Mouse (Mus musculus) cerebellum, postnatal 14 days (tissue): Measurements from ENCODE around the gene Cenph.
"Not testable (repeated sequence)": the region's sequence is repeated elsewhere in the genome, so short reads cannot be mapped to it uniquely, and the experiment has no call there.

Experiments used
- DNase-seq, 2 experiments: peaks; one replicate each; pipeline ENCODE4 v3.0.0; 2021; ENCODE audit warnings: mixed read lengths in 2 of 2

Gene Cenph

DNA sequence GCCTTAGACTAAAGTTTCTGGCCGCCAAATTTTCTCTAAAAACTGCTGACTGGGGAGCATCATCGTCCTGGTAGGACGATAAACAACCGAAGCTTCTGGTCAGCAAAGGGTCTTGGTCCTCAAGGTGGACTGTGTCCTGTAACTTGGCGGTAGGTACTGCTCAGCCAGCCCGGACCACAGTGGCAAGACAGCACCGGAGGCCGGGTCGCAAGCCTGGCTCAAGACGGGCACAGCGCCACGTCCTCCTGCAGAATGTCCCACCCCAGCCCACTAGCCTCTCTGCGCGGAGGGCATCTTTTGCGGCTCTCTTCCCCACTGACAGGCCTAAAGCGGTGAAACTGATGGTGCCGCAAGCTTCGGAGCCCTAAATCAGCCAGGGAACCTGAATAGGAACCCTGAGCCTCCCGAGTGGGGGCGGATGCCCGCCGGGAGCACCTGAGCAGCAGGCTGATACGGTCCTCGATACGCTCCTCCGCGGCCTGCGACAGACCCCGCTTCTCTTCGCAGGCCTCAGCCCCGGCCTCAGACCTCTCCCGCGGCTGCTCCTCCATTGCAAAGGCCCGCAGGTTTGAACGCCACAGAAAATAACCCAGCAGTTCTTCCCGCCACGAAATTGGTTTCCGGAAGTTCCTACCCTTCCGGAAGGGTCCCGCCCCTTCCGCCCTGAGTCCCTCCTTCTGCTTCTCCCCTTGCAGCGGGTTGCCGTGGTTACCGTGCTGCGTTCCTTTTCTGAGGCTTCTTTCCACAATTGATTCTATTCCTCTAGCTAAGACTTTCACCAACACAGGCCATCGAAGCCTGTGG is at the start of gene Cenph:
Gene Cenph (minus strand): TSS at position 648 of the 804 bp plus-strand sequence.
- DNase-seq, result peak; percentile 79 to 81

DNA sequence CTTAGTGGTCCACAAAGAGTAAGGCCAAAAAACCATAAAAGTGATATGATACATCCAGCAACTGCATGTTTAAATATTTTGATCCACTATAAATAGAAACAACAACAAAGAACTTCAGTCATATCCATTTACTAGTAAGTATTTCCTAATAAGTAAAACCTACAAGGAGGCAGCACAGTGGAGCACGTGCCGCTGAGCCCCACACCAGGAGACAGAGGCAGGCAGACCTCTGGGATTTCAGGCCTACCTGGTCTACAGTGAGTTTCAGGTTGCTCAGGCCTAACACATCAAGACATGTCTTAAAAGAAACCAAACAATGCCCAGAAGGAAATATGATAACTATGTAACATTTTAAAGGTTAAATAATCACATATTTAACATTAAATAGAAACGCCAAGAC is 49.2 kb upstream of the Cenph start:
- DNase-seq, result no peak

DNA sequence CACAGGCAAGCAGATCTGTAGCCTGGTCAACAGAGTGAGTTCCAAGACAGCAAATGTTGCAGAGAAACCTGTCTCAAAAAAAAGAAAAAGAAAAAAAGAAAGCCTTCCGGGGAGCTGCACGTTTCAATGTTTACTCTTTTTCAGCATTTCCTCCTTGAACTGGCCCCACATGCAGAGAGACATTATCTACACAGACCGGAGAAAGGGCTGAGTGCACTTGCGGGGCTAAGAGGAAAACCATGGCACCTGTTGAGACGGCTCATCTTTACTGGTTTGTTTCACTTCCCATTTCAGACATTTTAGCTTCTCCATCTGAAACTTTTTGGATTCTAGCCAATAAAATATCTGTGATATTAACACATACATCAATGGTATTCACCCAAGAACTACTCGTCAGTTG is 48.6 kb upstream of the Cenph start:
- no peak for DNase-seq

- DNase-seq, result no peak
These were observed 48.2 kb upstream of the Cenph start for GRCm38 (mm10) chr13:100823863-100824262.

DNA sequence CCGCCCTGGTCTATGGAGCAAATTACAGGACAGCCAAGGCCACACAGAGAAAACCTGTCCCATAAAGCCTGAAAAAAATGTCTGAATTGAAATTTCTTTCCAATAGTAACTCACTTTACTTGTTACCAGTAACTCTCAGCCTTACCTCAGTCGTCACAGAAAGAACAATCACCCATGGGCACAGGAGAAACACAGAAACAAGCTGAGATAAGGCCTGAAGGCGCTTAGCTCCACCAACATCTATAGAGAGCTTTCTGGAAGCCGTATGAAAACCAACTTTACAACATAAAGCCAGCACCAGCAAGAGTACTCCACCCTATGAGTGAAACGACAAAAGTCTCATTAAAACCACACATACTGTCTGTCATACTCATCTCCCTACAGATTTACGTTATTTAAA is 38.8 kb upstream of the Cenph start:
- DNase-seq, result no peak

DNA sequence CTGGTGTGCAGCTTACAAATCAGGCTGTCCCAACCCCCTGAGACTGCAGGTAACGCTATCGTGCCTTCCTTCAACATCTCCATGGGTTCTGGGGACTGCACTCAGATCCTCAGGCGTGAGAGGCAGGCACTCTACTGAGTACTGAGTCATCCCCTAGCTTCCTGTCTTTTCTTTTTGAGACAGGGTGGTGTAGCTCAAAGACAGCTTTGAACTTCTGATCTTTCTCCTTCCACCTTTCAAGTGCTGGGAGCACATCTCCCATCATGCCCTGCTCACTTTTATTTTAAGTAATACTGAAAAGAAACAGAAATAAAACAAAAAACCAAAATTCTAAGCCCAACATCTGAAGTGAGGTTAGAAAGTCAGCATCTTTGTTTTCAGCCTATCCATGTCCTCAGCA is 30.1 kb upstream of the Cenph start:
- no peak for DNase-seq

DNA sequence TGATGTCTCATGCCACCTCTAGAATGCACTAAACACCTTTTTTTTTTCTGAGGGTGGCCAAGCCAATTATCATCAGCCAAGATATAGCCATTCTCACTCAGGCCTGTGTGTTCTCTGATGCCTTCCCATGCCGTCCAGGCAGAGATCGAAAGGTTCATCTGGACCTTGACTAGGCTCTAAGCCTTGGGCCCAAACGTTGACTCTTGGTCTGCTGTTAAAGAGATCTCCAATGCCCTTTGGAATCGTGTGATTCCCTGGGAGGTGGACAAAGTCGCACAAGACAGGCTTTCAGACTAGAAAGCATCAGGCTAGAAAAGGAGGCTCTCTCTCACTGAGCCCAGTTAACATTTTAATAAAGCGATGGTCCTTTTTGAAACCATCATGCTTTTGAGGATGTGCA is 21.5 kb upstream of the Cenph start:
- no peak for DNase-seq

DNA sequence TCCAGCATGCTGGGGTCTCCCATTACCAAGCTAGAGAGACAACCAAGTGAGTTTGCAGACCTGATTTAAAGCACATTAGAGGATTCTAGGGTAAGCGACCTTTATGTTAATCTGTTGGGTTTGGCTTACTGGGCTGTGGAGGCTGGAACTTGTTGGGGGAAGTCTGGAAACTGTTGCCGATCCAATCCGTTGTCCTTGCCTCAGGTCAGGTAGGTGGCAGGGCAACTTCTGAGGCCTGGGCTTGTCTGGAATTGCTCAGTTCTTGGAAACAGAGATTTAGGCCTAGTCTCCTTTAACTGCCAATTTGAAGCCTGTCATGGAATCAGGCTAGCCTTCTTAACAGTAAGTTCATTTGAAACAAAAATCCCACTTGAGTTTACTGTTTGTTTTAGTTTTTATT is 13.4 kb upstream of the Cenph start:
- no peak for DNase-seq

- DNase-seq, result not testable (repeated sequence)
These were observed 12.4 kb upstream of the Cenph start for GRCm38 (mm10) chr13:100788057-100788456.

DNA sequence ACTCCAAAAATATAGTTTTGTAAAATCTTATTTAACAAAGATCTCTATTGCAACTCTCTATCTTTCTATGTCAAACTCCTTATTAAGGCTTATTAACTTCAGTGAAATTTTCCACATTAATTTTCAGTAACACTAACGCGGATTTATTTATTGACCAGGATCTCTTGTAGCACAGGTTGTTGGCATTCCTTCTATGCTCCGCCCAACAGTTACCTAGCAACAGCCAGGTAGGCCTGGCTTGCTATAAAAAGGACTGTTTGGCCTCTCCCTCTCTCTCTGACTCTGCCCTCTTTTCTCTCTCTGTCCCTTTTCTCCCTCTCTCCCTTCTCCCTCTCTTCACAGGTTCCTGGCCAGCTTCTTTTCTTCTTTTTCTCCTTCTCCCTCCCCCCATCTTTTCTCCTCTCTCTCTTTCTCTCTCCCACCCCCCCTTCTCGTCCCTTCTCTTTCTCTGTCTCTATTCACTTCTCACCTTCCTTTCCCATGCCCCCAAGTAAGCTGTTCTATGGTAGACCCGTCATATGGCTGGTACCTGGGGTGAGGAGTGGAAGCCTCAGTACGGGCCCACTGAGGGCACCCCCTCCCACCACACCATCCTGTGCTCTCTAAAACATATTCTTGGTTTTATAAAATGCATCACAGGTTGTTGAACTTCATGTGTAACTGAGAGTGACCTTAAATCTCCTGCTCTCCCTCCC is 11.8 kb upstream of the Cenph start:
- DNase-seq, result no peak

DNA sequence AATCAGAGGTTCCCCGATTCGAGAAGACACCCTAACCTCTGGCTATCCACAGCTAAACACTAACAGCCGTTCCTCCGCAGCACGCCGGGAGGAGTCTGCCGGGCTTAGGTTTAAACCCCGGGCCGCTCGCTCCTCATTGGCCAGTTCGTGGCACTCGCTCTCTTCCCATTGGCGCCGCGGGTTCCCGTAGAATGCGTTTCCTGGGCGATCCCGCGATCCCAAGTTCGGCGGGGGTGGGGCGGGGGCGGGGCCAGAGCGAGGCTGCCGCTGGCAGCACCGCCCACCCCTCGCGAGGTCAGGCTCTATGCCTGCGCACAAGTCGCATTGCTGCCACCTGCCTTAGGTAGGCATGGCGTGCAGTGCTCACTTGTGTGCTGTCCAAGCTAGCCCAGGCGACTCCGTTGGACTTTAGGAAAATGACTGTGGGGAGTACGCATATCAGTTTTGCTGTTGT is 10.7 kb upstream of the Cenph start, which contains the start of gene Ccnb1:
Gene Ccnb1 (minus strand): TSS at position 157 of the 454 bp plus-strand sequence.
- DNase-seq, result peak; percentile 93 to 96

- DNase-seq, result no peak
These were observed 10.2 kb upstream of the Cenph start for GRCm38 (mm10) chr13:100785806-100786413.

- no peak for DNase-seq
These were observed 1.8 kb upstream of the Cenph start for GRCm38 (mm10) chr13:100777491-100777890.

DNA sequence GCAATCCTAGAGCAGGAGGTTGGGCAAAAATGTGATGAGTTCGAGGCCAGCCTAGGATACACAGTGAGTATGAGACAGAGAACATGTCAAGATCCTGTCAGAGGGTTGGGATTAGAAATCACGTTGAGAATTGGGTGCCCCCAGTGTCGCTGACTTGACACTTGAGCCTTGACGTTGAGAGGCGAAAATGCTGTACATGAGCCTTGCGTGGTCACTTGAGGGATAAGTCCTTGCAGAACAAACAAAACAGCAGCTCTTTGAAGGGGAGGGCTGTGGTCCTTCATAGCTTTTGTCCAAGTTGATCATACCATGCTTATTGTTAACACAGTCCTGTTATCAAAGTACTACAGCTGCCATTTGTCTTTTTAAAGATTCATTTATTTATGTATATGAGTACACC is 1.0 kb upstream of the Cenph start:
- no peak for DNase-seq

- no peak for DNase-seq
These were observed 339 bp upstream of the Cenph start for GRCm38 (mm10) chr13:100776056-100776419.

GRCm38 (mm10) chr13:100774704-100775103 is 995 bp downstream of the Cenph start:
- no peak for DNase-seq

DNA sequence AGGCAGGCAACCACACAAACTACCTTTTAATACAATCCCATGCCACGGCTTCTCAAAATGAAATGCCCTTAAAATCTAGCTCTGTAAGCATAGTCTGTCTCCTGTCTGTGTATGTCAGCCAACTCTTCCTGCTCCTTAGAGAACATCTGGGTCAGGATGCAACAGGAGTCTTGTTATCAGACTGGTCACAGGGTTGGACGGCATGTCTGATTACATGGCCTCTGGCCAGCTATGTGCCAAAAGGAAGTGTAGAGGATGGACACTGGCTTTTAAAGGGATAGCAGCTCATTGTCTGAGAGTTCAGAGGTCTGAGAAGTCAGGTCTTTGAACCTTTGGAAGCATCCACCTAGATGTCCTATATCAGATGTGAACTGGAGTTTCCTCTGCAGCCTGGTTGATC is 20.4 kb downstream of the Cenph start:
- no peak for DNase-seq

GRCm38 (mm10) chr13:100754186-100754585 is 21.5 kb downstream of the Cenph start:
- no peak for DNase-seq

- DNase-seq, result no peak
These were observed 22.7 kb downstream of the Cenph start for GRCm38 (mm10) chr13:100753011-100753410.

GRCm38 (mm10) chr13:100752529-100752928 is 23.2 kb downstream of the Cenph start:
- DNase-seq, result no peak

GRCm38 (mm10) chr13:100751402-100751801 is 24.3 kb downstream of the Cenph start:
- no peak for DNase-seq

GRCm38 (mm10) chr13:100750799-100751198 is 24.9 kb downstream of the Cenph start:
- DNase-seq, result no peak

GRCm38 (mm10) chr13:100748638-100749037 is 27.1 kb downstream of the Cenph start:
- no peak for DNase-seq

DNA sequence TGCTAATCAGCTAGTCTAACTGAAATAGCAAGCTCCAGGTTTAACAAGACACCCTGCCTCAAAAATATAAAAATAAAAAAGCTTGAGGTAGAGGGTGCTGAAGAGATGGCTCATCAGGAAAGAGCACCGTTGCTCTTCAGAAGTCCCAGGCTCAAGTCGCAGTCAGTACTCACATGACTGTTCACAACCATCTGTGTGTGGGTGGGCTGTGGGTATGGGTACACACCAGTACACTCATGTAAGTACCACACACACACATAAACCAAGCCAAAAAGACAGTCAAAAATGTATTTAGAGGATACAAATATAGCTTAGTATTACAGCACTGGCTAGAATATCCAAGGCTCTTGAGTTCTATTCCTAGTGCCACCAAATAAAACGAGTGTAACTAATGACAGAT is 29.6 kb downstream of the Cenph start:
- no peak for DNase-seq
